Mouse (Mus musculus): ENCODE results near the gene Gng13. TPM values are rescaled to one million over a fixed set of nuclear protein-coding genes. Genes with fewer than 3 reads are reported as not detected.

Gng13 gene
- total RNA-seq, 4 experiments from 2014 or later: not detected

Small RNA genes within 50 kb of the gene (microRNA-seq; reads per million reads assigned to microRNA genes)
- gene Gm25083: not detected

Other genes with a start within 250 kb of the Gng13 start
- not detected for gene Sstr5, start 219.9 kb upstream of the Gng13 start, total RNA-seq (2022)
- under 1 TPM; 0.19 to 0.76 (median 0.70) TPM for gene Sox8, start 146.5 kb upstream of the Gng13 start, total RNA-seq (2022)
- 10 to 100 TPM; 10.4 to 14.1 (median 10.8) TPM for gene Lmf1, start 138.1 kb upstream of the Gng13 start, total RNA-seq (2022)
- 1 to 10 TPM in 1 of 4 experiments, under 1 TPM in 3; 0.87 to 1.4 (median 0.94) TPM for gene Chtf18, start 10.2 kb downstream of the Gng13 start, total RNA-seq (2022)
- 1 to 10 TPM; 2.4 to 3.5 (median 3.1) TPM for gene Rpusd1, start 10.5 kb downstream of the Gng13 start, total RNA-seq (2022)
- gene Mslnl, start 18.9 kb downstream of the Gng13 start, total RNA-seq (2022): not detected
- under 1 TPM in 2 of 4 experiments, not detected in 2; 0.13 TPM for gene Msln, start 37.2 kb downstream of the Gng13 start, total RNA-seq (2022)
- 10 to 100 TPM; 24.4 to 29.6 (median 26.5) TPM for gene Narfl, start 56.6 kb downstream of the Gng13 start, total RNA-seq (2022)
- 10 to 100 TPM in 3 of 4 experiments, 1 to 10 TPM in 1; 9.4 to 12.1 (median 10.1) TPM for gene Haghl, start 68.5 kb downstream of the Gng13 start, total RNA-seq (2022)
- gene Ccdc78, start 69.4 kb downstream of the Gng13 start, total RNA-seq (2022): not detected
- gene Fam173a, start 75.7 kb downstream of the Gng13 start, total RNA-seq (2022): 10 to 100 TPM; 46.3 to 53.3 (median 47.6) TPM
- gene AC134908.4, start 78.5 kb downstream of the Gng13 start, total RNA-seq (2022): 1 to 10 TPM in 1 of 4 experiments, not detected in 3; 1.2 TPM
- gene Metrn, start 80.0 kb downstream of the Gng13 start, total RNA-seq (2022): 10 to 100 TPM; 39.6 to 52.1 (median 46.8) TPM
- 1 to 10 TPM in 1 of 4 experiments, under 1 TPM in 3; 0.27 to 1.0 (median 0.71) TPM for gene Fbxl16, start 91.9 kb downstream of the Gng13 start, total RNA-seq (2022)
- 10 to 100 TPM in 3 of 4 experiments, 1 to 10 TPM in 1; 9.8 to 13.2 (median 11.7) TPM for gene Wdr24, start 106.5 kb downstream of the Gng13 start, total RNA-seq (2022)
- gene Jmjd8, start 111.7 kb downstream of the Gng13 start, total RNA-seq (2022): 10 to 100 TPM; 11.0 to 13.0 (median 11.4) TPM
- 100 to 1,000 TPM in 1 of 4 experiments, 10 to 100 TPM in 3; 87.3 to 101 (median 91.1) TPM for gene Stub1, start 116.2 kb downstream of the Gng13 start, total RNA-seq (2022)
- 10 to 100 TPM in 3 of 4 experiments, 1 to 10 TPM in 1; 9.5 to 18.5 (median 16.7) TPM for gene Rhbdl1, start 120.1 kb downstream of the Gng13 start, total RNA-seq (2022)
- gene Gm20683, start 124.6 kb downstream of the Gng13 start, total RNA-seq (2022): 10 to 100 TPM in 2 of 4 experiments, 1 to 10 TPM in 2; 9.1 to 15.3 (median 12.3) TPM
- gene Rhot2, start 127.7 kb downstream of the Gng13 start, total RNA-seq (2022): 10 to 100 TPM; 63.3 to 72.7 (median 68.0) TPM
- gene Wdr90, start 144.3 kb downstream of the Gng13 start, total RNA-seq (2022): 1 to 10 TPM in 1 of 4 experiments, under 1 TPM in 3; 0.36 to 1.6 (median 0.84) TPM
- 100 to 1,000 TPM in 1 of 4 experiments, 10 to 100 TPM in 3; 87.4 to 108 (median 92.5) TPM for gene Mcrip2, start 151.6 kb downstream of the Gng13 start, total RNA-seq (2022)
- gene Mettl26, start 157.9 kb downstream of the Gng13 start, total RNA-seq (2022): 10 to 100 TPM; 27.4 to 42.1 (median 31.3) TPM
- under 1 TPM; 0.15 to 0.62 (median 0.38) TPM for gene Wfikkn1, start 163.7 kb downstream of the Gng13 start, total RNA-seq (2022)
- 10 to 100 TPM in 3 of 4 experiments, 1 to 10 TPM in 1; 7.9 to 13.3 (median 12.7) TPM for gene Rab40c, start 202.6 kb downstream of the Gng13 start, total RNA-seq (2022)
- 10 to 100 TPM; 18.1 to 21.0 (median 18.8) TPM for gene Pigq, start 227.8 kb downstream of the Gng13 start, total RNA-seq (2022)
- gene Nhlrc4, start 227.8 kb downstream of the Gng13 start, total RNA-seq (2022): not detected
- not detected for gene A930017K11Rik, start 235.4 kb downstream of the Gng13 start, total RNA-seq (2022)

Data from gastrocnemius, adult 8-10 months (tissue).